Mouse (Mus musculus): ENCODE measurements around the gene Mmgt2.
A peak's percentile ranks its signal among the peaks of the same experiment; 100 is the strongest.
"Not testable (repeated sequence)": the region's sequence is repeated elsewhere in the genome, so short reads cannot be mapped to it uniquely, and the experiment has no call there.

The Mmgt2 gene

DNA sequence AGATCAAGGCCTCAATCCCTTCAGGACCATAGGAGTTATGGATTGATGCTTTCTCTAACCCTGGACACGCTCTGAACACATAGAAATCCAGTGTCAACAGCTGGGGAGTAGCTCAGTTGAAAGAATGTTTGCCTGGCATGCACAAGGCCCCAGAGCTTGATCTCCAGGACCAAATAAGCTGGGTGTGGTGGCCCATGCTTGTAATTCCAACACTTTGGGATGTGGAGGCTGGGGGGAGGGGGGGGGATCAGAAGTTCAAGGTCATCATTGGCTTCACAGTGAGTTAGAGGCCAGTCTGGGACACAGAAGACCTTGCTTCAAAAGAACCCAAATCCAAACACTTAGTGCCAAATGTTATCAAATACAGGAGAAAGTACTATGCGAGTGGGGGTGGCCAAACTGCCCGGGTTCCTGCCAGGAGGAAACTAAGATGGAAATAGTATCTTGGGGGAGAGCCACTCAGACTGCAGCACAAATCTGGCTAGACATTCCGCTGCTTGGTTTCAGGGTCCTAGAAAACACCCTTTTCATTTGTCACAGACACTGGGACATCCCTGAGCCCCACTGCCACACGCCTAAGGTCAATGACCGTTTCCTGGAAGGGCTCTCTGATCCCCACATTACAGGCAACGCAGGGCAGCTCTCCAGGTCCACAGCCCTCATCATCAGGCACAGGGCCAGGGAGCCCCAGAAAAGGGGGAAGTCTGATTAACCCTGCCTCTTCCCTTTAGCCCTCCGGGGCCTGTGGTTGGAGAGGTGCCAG lies 2.6 kb upstream of the Mmgt2 start:
- peak; percentile 29 for DNase-seq

DNA sequence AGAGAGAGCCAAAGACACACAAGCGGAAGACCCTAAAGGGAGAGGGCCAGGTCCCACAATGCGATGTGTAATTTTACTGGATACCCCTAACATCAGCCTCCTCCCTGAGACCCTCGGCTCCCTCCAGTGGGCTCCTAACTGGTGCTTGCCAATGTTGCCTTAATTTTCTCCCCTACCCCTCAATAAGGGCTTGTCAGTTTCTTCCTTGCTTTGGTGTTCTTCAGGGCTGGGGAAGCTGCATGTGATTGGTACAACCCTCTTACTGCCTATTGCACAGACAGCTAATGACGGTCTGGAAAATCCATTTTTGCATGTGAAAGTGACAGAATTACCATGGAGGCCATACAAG lies 2.0 kb upstream of the Mmgt2 start:
- no peak for DNase-seq

DNA sequence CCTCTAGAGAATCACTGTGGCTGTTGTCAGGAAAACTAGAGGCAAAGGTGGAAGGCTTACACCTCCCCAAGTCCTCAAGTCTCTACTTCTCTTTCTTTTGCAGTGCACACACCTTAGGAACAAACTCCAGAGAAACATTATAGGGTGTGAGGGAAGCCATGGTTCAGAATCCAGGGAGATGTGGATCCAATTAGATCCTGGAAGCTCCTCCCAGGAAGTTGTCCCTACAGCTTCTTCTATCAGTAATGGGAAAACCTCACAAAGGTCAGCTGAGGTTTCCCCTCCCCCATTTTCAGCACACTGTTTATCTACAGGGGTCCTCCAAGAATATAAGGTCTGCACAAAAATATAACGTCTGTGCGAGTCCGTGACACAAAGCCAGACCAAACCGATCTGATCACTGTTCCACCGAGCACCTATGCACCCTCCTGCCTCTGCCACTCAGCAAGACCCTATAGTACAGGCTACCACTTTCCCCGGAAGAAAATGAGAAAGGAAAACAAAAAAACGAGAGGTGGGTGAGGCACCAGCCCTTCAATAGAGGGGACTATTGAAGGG lies 1.4 kb upstream of the Mmgt2 start:
- no peak for DNase-seq

DNA sequence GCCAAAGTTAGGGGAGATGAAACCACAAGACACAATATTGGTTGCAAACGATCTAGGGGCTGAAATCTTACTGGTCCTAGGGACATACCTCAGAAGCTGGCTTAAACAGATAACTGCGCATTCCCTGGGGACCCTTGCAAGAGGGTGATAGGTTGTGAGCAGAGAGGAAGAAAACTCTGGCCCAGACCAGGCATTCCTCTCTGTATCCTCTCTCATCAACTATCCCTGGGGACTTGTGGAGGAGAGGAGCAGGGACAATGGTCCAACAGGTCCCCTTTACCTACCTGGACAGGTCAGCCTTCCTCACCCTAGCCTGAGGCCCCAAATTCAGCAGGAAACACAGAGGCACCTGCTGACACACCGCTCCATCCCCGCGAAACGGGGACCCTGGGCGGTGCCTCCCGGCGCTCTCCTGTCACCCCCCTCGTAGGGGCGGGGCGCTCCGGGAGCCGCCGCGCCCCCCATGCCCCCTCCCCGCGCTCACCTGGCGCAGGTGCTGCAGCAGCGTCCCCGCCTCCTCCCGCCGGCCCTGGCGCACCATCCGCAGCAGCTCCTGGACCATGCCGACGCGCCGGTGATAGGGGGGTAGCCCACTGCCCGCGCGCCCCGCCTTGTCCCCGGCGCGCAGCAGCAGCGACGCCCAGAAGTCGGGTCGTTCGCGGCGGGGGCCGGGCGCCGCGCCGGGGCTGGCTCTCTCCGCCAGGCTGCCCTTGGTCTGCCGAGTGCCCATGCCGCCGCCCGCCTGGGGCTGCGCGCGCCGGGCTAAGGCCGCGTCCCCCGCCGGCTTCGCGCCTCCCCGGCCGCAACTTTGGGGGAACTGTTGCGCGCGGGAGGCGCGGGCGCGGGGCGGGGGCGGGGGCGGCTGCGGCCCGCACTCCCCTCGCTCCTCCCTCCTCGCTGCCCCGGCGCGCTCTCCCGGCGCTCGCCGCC lies 538 bp upstream of the Mmgt2 start, which contains the start of gene Lrrc75a:
Gene Lrrc75a (minus strand): TSS at position 863 of the 930 bp plus-strand sequence.
- peak; percentile 53 for DNase-seq

DNA sequence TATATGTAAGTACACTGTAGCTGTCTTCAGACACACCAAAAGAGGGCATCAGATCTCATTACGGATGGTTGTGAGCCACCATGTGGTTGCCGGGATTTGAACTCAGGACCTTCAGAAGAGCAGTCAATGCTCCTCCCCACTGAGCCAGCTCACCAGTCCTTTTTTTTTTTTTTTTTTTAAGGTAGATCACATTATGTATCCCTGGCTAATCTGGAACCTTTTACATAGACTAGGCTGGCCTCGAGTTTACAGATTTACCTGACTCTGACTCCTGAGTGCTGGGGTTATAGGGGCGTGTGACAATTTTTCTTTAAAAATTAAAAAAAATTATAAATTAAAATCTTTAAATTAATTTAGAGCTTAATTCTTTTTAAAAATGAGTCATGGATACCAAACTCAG lies 1.3 kb downstream of the Mmgt2 start:
- DNase-seq = not testable (repeated sequence)

DNA sequence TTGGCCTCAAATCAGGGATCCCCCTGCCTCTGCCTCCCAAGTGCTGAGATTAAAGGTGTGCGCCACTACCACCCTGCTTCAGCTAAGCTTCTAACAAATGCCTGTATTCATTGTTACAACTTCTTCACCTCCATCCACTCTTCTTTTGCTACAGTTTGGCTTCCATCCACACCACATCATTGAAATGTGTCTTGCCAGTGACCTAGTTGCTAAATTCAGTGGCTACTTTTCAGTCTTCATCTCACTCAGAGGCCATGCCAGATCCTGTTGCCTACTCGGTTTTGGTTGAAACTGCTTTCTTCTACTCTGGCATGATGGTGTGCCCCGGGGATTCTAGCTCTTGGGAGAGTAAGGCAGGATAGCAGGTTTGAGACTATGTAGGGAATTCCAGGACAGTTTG lies 3.1 kb downstream of the Mmgt2 start:
- DNase-seq = no peak

DNA sequence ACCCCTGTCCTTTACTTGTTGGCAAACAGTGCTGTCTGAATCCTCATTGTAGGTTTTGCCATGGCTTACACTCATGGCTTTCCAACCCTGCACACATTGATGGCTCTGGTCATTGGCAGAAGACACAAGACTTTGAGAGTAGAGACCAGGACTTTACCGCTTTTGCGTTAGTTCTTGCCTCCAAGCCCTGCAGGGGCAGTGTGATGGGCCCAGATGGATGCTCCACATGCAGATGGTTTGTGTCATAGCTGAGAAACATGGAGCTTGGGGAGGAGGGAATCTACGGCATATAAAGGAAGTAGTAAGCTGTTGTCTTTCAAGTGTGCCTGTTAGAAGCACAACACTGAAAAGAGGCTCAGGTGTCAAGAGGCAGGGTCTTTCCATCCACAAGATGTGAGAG lies 3.6 kb downstream of the Mmgt2 start:
- no peak for DNase-seq

DNA sequence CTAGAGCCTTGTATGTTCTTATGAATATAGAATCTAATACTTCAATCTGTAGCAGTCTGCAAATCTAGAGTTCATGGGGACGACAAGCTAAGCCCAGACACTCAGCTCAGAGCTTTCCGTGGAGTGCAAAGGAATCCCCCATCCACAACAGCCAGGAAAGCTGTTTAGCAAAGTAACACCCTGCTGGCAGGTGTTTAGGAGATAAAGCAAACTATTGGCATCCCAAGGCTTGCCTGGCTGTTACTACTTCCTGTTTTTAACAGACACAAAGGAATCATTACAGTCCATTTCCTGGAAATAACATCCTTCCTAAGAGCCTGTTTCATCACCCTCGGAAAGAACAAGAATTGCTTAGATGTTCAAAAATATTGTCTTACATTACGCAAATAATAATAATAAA lies 12.4 kb downstream of the Mmgt2 start:
- no peak for DNase-seq

DNA sequence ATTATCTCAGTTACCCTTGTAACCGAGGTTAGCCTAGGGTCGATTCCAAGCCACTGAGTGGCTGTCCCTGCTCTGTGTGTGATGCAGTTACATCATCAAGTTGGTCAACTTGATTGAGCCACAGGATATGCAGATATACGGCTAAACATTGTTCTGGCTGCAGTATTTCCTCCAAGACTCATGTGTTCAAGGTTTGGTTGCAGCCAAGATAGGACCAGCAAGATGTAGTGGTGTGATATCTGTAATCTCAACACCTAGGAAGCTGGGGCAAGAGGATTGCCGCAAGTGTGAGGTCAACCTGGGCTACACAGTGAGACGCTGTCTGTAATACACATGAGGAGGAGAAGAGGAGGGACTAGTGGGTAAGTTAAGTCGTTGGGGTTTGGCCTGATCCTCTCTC lies 15.8 kb downstream of the Mmgt2 start:
- DNase-seq = no peak

DNA sequence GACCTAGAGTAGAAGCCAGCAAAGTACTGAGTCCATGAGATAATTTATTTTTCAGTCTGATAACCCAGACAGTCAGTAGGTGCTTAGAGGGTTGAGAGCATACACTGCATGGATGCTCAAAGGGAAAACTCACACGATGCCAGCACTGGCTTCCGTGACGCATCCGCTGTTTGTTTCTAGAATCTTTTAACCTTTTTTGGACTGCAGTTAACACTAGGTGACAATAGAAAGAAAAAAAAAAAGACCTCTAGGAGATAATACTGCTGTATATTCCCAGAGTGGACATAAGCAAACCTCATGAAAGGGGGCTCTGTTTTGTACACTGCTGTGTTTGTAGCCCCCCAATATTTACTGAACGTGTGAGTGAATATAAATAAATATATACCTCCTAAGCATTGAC lies 20.5 kb downstream of the Mmgt2 start:
- no peak for DNase-seq

DNA sequence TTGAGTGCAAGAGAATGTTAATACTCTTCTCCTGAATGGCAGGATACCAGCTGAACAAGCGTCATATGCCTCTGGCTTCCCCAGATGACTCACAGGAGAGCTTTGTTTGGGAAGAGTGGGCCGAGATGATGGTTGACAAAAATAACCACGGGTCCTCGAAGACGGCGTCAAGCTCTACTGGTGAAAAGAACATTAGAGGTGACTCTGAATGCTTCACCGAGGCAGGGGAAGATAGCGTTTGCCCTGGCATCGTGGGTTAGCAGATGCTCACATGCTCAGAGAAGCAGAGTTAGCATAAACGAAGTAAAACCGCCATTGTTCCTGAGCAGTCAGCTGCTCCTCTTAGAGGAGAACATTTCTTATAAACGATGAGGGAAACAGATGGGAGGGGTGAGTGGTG lies 21.0 kb downstream of the Mmgt2 start:
- no peak for DNase-seq

DNA sequence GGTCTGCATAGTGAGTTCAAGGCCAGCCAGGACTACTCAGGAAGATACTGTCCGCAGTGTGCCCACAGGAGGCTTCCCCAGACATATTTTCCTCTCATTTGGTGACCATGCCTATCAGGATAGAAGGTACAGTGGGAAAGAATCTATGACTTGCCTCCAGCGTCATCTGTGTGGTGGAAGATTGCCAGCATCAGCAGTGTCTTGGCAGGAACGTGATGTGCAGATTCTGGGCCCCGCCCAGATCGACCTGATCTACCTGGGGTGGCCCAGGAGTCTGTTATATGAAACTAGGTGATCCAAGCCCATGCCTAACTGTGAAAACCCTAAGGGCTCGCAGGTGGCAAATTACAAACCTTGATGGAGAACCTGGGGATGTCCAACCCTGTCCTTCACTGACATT lies 21.5 kb downstream of the Mmgt2 start:
- DNase-seq = no peak

DNA sequence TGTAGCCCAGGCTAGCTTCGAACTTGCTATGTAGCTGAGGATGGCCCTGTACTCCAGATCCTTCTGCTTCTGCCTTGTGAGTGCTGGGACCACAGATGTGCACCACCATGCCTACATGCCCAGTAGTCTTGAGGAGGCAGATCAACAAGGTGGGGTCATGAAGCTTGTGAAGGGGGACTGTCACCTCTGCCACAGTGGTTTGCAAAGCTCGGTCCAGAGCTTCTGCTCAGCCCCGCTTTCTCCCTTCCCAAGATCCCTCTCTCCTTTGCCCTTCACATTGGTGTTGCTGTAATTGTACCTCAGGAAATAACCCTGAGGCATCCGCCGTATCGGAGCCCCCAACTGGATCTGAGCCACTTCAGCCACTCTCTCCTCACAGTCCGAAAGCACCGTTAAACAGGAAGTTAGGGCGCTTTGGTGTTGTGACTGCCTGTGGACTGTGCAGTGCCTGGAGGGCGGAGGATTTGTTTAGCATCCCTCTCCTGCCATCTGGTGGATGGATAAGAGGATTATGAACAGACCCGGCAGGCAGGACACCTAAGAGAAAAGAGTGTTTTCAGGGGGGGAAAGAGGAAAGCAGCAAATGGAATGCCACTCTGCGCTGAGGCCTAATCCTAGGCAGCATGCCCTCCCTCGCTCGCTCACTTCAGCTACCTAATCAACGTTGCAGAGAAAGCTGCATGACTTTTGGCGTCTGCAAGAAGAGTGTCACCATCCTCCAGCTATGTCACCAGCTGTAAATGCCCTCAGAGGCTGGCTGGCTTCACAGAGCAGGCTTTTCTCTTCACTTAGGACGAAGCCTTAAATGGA lies 27.2 kb downstream of the Mmgt2 start:
- peak; percentile 93 for DNase-seq

DNA sequence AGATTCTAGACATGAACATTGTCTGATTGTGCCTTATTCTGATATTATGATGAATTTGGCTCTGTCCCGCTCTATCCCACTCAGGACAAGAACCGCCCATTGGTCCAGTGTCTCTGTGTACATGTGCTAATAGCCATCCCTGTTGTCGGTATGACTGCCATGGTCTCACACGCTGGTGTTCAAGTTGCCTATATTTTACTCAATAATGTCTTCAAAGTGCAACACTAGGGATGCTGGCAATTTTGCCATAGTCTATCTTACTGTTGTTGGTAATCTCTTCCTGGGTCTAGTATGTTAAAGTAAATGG lies 27.8 kb downstream of the Mmgt2 start:
- DNase-seq = no peak

DNA sequence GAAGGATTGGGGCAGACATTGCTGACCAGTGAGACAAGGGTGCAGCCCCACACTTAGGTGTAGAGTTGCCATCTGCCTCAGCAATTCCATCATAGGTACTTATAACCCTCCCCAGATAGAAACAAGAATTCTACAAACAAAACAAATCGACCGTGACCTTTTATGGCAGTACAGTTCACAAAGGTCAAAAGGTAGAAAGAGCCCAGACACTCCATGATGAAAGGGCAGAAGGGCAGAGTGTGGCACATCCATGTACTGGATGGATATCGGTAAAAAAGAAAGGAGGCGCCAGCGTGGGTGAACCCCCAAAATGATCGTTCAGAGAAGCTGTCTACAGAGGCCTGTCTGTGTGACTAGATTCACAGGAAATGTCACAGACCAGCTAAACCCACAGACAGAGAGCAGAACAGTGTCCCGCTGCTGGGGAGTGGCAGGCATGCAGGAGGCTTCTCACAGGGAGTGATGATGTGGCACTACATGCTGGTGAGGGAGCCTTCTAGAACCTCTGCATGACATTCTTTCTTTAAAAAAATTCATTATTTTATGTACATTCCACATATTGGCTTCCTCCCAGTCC lies 30.4 kb downstream of the Mmgt2 start:
- no peak for DNase-seq

DNA sequence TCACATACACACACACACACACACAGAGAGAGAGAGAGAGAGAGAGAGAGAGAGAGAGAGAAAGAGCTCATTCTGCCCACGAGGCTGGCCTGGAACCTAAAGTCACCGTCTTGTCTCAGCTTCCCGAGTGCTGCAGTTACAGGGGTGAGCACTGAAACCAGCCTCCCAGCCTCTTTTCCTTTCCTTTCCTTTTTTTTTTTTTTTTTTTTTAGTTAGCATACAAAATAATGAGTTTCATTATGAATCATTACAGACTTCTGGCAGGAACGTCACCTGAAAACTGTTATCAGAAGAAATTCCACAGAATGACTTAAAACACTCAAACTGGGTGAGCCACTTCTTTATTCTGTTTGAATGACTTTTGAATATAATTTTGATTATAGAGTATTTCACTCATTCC lies 31.5 kb downstream of the Mmgt2 start:
- DNase-seq = no peak

DNA sequence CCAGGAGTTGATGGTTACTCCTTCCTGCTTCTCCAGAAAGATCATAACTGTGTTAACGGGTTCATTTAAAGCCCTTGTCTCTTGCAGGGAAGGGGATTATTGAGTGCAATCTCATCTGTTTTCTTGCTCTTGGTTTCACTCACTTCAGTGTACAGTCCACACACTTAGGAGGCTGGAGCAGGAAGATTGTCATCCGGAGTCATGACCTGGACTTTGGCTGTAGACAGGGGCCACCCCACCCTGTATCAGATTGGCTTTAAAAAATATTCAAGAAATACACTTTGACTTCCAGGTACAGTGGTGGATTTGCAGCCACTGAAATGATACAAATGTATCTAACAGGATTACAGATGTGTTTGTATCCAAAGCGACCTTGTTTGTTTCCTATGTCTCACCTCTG lies 43.1 kb downstream of the Mmgt2 start:
- DNase-seq = no peak

DNA sequence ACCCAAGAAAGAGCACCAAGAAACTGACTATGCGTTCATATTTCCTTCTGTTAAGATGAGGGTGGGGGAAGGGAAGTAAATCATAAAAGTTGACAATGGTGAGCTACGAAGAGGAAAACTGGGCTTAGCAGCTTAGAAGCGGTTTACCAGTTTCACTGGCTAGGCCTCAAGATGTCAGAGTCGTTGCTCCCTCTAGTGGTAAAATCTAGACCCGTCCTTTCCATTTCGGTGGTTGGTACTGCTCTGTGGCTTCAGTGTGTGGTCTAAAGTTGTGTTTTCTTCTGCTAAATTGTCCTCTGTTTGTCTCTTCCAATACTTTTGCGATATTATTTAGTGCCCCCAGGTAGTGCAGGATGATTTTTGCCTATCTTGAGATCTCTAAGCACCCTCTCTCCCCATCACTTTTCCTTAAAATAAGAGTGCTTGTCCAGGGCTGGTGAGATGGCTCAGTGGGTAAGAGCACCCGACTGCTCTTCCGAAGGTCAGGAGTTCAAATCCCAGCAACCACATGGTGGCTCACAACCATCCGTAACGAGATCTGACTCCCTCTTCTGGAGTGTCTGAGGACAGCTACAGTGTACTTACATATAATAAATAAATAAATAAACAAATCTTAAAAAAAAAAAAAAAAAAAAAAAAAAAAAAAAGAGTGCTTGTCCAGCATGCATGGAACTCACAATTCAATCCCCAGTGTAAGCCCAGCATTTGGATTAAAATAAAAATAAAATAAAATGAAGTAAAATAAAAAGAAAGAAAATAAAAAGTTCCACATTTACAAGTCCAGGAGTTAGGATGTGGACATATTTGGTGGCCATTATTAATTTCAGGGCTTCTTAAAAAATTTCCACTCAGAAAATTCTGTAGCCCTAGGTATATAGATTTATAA lies 45.1 kb downstream of the Mmgt2 start:
- DNase-seq = peak; percentile 89

DNA sequence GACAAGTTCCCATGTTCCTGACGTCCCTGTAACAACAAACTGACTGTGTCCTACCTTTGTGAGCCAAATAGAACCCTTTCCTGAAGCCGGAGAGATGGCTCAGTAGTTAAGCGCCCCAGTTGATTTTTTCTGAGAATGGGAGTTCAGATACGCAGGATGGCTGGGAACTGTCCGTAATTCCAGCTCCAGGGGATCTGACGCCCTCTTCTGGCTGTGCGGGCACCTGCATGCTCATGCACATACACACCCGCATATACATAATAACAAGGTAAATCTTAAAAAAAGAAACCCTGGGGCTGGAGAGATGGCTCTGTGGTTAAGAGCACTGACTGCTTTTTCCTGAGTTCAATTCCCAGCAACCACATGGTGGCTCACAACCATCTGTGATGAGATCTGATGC lies 46.7 kb downstream of the Mmgt2 start:
- no peak for DNase-seq

DNA sequence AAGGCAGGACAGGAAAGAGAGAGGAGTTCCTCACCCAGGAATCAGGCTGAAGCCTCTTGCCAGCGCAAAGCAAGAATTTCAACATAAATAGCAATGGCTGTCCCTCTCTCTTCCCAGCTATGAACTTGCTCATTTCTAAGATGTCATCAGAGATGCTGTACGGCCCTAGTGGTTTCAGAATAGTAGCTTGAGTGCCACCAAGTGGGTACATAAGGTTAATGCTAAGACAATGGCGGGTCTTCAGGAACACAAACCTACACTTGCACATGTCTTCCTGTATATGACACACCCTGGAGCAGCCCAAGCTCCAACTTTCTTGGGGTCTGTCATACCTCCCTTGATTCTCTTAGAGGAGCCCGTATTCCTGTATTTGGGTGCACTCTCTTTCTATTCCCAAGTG lies 51.3 kb downstream of the Mmgt2 start:
- peak; percentile 10 for DNase-seq

DNA sequence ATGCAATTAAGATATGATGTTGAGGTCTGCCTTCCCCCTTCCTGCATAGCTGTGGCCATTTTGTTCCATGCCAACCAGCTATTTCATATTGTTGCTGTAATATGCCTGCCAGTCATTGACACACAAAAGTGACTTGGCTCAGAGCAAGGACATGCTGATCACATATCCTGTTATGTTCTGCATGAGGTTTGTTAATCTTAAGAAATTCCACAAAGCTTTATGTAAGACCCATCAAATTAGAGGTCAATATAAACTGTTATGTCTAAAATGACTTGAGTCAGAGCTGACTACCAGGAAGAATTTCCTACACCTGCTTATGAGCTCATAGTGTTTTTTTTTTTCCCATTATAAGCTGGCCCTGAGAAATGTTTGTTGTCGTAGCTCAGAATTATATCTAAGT lies 52.8 kb downstream of the Mmgt2 start:
- no peak for DNase-seq

DNA sequence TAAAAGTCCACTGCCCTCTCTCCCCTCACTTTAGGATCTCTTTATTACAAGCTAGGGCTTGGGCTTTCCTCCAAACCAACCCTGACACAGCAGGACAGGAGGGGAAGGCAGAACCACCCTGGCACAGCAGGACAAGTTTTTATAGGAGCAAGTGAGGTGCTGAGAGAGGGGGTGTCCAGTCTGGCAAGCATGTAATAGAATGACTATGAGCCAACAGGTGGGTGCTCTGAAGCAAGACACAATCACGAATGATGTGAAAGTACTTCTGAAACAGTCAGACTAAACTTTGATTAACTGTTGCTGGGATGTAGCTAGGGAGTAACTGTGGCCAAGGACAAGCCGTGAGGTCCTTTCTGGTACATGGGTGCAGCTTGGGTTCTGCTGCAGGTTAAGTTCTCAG lies 57.7 kb downstream of the Mmgt2 start:
- DNase-seq = no peak
